Mouse (Mus musculus): ENCODE measurements at regions not wholly inside any gene's neighbourhood (a gene's known extent, or its start where the extent isn't known, plus 50 kb on each side); places are given as distances from the start of the nearest gene placed in this dataset.

GRCm38 (mm10) chr3:103518624-103519023 lies 56.4 kb upstream of the Syt6 start:
- no peaks in the 10 kb centered on the region for H3K9me3 ChIP-seq
- 82% methylated on average over 2 of the region's 2 CpGs for WGBS
- no peak overlapping the region for H3K4me3 ChIP-seq
- no peaks in the 10 kb centered on the region for H3K27me3 ChIP-seq (replicated peaks)
- H3K9ac ChIP-seq, result no peak overlapping the region
- H3K36me3 ChIP-seq (replicated peaks), result no peaks in the 10 kb centered on the region
- no peak overlapping the region for H3K4me2 ChIP-seq
- ATAC-seq (replicated peaks), result no peak
- no peak overlapping the region for H3K27ac ChIP-seq
- no peaks in the 10 kb centered on the region for H3K4me1 ChIP-seq

All from midbrain, embryonic 15.5 days (tissue).